Mouse (Mus musculus): ENCODE data around the gene Smad6.
A peak's percentile ranks its signal among the peaks of the same experiment; 100 is the strongest.

Smad6 gene

DNA sequence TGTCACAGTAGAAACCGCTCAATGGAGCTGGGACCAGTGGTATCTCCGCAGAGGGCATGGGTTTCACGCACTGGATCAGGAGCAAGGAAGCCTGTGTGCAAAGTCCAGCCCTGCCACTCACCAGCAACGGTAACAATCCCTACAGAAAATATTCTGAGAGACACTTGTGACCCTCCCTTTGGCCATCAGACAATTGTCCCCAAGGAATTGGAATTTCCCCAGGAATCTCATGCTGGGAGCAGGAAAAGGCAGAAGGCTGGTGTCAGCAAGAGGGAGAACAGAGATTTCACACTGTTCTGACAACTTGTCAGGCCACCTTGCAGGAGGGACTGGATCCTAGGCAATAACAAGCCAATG is 61.1 kb downstream of the Smad6 start:
- DNase-seq (ENCODE audit: low read depth, low spot score): no peak

DNA sequence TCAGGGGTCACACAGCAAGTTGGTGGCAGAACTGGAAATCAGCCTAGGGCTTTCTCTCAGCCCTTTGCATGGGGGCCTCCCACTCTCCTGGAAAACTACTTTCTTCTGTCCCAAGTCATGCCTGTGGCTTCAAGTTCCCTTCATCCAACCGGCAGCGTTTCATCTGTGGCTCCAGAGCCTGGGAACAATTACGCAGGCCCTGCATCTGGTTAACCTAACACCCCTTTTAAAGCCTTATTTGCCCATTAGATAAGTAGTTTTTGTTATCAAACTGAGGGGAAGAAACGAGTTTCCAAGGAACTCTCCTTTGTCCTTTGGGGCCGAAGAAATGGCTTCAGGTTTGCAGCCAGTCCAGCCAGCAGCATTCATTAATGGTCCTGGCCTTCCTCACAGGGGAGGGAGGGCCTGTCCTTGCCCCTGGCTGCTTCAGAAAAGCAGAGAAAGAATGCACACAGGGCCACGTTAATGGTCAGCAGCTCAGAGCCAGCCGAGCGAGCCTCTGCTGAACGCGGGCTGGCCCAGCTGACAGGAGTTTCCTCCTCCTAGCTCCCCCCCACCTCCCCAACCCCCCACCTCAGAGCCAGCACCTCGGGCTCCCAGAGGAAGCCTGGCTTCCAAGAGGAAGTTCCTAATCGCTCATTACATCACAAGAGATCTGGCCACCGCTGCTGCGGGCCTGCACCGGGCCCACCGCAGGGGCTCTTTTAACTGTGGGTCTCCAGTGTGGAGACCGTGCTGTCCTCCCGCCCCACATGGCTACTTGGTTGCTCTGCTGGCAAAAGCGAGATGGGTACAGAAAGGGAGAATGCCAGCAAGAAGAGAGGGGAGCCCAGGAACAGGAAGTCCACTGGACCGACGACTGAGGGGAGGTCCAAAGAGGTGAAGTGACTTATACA is 61.7 kb downstream of the Smad6 start:
- peak; percentile 38 for DNase-seq (ENCODE audit: low read depth, low spot score)

DNA sequence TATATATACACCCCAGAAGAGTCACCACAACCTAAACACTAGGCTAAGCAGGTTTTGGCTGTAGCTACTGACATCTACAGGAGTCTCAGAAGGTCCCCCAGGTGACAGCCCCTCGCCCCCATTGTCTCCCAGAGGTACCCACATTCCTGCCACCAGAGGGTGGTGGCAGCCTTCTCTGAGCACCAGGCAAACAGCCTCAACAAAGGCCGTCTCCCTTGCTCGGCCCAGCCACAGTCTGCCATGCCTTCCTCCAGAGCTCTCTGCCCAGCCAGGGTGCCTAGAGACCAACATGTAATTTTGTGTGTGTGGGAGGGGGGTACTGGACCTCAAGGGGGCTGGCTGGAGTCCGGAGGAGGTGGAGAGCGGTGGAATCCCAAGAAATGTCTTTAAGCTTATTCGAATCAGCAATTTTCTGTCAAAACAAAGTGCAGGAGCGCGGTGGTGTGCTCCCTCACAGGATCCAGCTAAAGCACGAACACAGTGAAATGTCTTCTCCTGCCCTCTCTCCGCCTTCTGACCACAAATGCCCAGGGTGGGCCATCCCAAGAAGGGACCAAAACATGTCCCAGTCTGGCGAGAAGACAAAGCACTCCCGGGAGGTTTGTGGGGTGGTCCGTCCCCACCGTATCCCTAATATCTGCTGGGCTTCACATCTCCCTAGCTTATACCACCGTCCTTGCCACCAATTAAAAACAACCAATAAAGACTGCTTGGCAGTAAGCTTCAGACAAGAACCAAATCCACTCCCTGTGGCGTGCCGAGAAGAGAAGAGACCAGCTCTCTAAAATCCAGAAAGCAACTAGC is 62.5 kb downstream of the Smad6 start:
- peak; percentile 85 for DNase-seq (ENCODE audit: low read depth, low spot score)

DNA sequence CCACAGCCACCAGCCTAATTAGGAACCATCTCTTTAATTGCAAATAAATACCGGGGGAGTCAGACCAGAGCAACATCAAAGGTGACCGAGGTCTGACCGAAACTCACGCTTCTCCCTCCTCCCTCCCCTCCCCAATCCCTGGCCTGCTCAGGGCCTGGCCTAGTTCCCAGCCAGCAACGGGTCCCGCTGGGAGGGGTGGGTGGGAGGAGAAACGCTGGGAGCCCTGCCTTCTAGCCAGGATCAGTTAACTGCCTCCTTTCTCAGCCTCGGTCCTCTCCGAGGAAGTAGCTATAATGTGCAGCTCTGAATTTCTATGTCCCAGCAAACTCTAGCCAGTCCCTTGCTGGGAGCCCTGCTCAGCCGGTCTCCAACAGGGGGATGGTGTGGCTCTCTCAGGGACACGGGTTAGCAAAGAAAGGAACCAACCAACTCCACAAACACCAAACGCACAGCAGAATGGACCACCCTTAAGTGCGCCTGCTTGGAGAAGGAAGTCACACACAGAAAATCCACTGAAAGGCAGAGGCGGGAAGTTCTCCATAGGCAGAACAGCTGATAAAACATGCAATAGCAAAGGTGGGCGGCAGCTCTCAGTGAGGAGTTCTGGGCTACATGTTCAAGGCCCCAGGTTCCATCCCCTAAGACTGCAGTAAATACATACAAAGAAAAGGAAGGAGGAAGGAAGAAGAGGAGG is 63.4 kb downstream of the Smad6 start:
- DNase-seq (ENCODE audit: low read depth, low spot score): peak; percentile 63

DNA sequence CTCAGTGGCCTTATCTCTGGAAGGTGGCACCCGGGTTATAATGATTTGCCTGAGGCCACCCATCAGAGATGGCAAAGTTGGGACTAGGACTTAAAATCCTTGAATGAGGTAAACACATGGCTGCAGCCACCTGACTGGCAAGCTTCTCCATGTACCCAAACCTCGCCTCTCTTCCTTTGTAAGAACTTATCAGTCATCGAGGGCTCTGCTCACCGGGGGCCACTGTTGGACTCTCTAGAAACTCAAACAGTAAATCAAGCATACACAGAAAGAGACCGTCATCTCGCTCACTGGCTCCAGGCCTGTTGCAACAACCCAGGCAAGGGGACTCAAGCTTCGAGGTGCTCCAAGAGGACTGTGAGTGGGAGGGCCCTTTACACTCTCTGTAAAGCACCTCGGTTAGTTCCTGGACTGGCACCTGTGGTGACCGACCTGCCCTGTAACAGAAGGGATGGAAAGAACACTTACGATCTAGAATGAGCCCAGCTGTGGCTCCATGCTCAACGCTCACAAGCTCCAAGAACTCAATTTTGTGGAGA is 64.1 kb downstream of the Smad6 start:
- no peak for DNase-seq (ENCODE audit: low read depth, low spot score)

DNA sequence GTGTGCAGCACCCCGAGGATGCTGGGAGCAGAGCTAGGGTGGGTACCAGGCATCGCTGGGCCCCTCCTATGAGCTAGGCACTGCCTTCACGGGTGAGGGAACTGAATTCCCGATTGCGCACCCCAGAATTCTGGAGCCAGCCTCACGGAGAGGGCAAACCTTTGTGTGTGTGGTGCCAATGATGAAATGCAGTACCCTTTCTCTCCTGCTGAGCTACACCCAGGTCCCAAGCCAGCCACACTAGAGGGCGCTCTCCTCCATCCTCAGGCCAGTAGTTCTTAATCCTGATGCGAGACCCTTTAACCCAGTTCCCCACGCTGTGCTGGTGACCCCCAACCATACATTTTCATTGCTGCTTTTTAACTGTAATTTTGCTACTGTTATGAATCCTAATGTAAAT is 65.8 kb downstream of the Smad6 start:
- DNase-seq (ENCODE audit: low read depth, low spot score): peak; percentile 78

DNA sequence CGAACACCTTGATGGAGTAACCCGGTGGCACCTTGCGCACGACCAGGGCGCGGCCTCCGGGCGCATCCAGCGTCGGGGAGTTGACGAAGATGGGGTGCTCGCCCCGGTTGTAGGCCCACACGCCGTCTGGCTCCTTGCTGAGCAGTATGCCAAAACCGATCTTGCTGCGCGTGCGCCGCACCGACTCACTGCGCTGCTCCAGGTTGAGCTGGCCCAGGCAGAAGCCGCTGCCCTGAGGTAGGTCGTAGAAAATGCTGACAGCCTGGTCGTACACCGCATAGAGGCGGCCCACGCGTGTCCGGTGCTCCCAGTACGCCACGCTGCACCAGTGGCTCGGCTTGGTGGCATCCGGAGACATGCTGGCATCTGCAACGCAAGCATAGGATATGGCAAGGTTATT is 68.2 kb downstream of the Smad6 start:
- DNase-seq (ENCODE audit: low read depth, low spot score): peak; percentile 60

DNA sequence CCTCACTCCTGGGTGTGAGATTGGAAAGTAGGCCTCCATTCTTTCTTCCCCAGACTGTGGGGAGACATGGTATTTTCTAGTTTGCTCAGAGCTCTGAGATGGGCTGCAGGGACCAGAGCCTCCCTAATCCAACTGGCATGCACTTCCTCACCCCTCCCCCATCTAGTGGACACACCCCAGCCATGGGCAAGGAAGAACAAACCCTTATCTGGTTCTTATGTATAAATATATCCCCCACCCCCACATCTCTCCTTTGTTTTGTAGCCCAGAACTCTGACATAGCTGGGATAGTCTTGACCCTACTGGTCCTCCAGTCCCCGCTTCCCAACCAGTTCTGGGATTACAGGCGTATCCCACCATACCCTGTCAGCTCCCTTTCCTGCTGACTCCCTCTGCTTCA is 69.3 kb downstream of the Smad6 start:
- no peak for DNase-seq (ENCODE audit: low read depth, low spot score)

DNA sequence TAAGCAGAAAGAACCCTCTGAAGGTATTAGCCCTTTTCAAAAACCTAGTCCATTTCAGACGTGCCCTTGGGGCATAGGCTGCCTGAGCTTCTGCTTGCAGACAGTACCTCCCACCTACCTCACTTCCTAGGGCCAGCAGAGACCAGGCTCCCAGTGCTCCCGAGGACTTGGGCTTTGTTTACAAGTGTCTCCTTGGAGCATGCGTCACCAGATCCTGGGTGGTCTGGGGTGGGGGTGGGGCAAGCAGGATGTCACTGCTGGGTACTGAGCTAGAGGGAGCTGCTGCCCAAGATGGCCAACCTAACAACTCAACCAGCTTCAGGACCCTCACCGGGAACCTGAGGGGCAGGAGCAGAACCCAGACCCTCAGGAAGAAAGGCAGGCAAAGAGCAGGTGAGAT is 71.5 kb downstream of the Smad6 start:
- DNase-seq (ENCODE audit: low read depth, low spot score): no peak

DNA sequence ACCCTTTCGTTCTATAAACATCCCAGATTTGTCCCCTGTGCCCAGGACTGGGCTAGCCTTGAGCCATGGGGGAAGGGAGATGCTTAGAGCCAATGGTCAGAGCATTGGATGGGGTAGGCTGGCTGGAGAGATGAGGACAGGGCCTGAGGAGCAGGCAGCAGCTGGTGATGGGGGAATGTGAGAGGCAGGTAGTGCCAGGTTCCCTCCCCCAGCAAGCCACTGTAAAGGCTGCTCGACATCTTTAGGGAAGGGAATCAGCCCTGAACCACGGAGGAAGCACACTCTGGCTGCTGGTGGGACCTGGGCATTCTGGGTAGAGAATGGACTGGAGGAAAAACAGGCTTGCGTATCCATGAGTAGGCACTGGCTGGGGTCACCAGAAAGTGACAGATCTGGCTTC is 72.5 kb downstream of the Smad6 start:
- DNase-seq (ENCODE audit: low read depth, low spot score): no peak

DNA sequence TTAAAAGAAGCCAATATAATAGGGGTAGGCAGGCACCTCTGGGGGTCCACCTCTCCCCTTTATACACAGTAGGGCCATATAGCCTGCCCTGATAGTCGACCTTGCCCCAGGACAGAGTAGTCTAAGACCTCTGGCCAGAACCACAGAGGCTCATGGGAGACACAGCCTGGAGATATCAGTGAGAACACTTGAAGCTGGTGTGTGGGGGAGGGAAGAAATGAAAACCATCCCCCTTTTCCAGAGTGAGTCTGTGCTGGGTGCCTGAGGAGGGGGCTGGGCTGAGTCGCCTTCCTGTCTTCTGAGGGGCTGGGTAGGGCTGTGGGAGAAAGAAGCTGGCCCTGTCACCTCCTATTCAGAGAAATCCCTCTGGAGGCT is 79.3 kb downstream of the Smad6 start:
- no peak for DNase-seq (ENCODE audit: low read depth, low spot score)

DNA sequence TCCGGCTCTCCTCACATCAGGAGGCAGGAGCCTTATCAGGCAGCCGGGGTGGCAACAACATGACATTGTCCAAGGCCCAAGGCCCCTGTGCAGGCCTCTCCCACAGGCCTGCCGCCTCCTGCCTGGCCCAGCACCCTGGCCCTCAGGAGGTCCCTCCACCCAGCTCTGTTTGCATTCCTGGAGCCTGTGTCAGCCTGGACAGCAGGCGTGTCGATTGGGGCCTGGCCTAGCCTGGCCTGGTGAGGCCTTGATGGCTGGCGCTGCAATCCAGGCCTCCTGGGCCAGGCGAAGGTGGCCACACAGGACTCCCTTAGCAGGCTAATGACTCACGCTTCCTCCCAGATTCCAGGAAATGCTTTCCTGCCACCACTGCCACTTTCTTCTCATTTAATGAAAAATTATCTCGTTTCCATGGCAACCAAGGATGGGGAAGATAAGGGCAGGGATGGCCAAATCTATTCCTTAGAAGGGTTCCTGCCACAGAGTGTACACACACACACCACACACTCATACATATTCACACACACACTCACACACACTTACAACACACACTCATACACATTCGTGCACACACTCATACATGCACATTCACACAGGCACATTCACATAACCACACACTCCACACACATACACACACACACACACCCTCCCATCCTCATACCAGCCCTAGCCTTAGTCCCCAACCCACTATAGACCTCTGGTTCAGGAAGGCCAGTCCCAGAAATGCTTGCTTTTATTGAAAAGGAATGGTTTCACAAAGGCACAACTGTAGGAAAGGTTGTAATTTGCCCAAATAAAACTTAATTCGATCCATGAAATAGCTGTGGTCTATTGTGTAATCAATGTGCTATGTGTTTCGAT is 79.9 kb downstream of the Smad6 start:
- DNase-seq (ENCODE audit: low read depth, low spot score): no peak

DNA sequence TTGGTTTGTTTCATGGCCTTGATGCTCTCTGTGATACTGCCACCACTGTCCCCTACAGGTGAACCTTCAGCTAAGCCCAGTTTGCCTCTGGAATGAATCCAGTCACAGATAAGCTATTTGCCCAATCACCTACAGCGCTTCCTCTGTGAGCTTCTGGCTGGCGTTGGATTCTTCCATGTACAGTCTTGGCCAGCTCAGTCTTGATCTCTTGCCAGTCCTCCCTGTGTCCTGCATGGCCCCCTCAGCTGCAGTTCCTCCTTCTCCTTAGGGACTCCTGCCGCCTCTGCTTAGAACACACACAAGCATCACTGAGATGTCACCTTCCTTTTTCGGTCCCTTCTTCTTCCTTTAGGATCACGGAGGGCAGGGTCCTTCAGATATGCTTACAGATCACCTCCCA is 85.6 kb downstream of the Smad6 start:
- DNase-seq (ENCODE audit: low read depth, low spot score): no peak

DNA sequence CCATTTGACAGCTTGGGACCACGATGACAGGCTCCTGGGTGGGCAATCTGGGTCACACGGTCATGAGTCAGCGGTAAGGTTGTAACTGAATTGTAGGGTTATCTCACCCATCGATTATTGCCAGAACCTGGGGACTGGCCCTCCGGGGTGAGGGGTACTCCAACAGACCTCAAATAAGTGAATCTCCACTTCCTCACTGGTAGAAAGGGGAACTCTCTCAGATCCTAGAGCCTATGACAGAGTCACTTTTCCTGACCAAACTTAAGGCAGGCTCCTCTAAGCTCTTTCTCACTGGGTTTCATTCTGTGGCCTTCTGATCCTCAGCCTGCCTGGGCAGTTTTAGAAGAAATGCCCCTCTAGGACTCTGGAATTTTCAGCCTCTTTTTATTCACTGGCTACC is 88.8 kb downstream of the Smad6 start:
- no peak for DNase-seq (ENCODE audit: low read depth, low spot score)

DNA sequence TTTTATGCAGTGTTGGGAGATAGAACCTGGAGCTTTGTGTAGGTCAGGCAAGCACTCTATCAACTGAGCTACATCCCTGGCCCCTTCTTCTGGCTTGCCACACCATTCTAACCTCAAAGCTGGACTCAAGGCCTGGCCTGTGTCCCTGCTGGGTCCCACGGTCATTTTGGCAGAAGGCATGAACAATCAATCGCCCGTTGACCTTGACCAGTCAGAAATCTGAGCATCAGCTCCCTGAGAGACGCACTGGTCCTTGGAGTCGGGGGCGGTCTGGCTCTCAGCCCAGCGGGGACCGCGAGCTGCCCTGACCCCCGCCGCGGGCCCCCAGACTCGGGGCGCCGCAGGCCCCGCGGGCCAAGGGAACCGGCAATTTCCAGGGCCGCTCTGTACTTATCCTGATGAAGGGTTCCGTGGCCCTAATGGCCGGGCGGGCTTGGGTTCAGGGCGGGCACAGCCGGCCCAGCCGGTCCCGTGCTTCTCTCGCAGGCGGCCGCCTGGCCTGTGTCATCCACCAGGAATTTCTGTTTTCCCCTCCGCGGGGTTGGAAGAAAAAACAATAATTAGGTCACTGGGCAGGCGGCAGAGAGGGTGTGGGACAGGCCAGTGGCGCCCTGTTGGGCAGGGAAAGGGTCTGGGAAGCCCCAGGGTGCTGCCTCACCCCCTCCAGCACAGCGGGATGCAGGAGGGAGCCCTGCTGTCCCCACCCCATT is 94.4 kb downstream of the Smad6 start:
- no peak for DNase-seq (ENCODE audit: low read depth, low spot score)

DNA sequence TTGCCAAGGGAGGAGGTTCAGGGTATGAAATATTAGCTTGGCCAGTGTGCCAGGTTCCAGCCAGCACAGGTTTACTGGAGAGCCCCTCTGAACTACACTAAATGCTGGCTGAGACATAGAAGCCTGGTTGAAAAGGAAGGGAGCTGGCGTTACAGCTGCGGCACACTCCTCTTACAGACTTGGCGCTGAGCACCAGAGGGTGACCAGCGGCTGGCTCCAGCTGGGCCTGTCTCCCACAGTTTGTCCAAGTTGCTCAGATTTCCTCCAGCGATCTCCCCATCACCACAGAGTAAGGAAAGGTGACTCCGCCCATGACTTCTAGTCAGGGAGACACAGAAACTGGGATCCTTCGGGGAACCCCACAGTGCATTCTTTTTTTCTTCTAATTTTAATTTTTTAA is 95.5 kb downstream of the Smad6 start:
- no peak for DNase-seq (ENCODE audit: low read depth, low spot score)

DNA sequence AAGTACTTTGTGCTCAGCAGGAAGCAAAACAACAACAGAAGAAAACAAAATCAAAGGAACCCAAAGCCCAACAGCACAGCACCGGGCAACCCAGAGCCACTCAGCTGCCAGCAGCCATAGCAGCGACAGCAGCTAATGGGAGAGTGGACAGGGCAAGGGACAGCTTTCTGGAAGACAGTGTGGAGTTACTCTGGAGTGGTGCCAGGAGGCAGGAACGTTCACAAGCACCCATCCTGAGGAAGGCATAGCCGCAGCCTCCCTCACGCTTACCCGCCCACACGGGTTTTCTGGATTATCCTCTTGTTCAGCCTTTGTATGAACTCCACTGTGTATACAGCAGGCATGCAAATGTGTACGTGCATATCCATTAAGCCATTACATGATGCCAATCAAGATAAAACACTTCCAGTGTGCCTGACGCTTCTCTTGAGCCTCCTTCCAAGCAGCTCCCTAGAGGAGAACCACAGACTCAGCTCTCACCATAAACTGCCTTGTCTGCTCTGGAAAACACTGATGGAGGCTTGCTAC is 98.6 kb downstream of the Smad6 start:
- no peak for DNase-seq (ENCODE audit: low read depth, low spot score)

DNA sequence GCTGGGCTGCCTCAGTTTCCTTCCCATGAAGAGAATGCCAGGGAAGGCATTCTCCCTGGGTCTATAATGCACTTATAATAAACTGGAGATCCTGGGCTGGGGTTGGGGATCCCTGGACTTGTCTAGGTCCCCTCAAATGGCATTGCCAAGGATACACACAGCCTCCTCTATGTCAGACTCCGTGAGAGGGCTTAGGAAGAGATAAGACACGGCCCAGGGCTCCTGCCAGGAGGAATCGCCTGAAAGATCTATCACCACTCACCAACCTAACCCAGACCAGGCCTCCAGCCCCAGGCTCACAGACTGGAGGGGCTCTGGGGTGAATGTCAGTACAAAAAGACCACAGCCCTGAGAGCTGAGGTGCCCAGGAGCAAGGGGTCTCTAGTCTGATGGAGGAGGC is 102.2 kb downstream of the Smad6 start:
- no peak for DNase-seq (ENCODE audit: low read depth, low spot score)

DNA sequence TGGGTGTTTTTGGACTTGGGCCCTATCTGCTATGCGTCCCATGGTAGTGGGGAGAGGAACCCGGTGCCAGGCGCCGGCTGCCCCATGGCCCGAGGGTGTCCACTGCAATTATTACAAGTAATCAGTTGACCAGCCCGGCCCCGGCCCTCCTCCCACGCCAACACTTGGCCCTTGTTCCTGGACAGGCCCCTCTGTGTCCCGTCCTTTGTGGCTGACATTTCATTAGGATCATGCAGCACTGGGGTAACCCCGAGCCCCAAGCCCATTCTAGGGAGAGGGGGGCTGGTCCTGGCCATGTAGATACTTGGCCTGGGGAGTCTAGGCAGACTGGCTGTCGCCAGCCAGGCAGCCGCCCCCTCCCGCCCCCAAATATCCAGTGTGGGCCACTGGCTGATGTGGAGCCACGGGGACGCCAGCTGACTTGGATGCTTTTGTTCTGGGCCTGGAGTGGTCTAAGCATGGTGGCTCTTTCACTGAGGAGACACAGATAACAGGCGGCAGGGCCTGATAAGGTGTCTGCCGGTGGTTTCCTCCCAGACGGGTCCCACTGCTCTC is 102.8 kb downstream of the Smad6 start:
- no peak for DNase-seq (ENCODE audit: low read depth, low spot score)

DNA sequence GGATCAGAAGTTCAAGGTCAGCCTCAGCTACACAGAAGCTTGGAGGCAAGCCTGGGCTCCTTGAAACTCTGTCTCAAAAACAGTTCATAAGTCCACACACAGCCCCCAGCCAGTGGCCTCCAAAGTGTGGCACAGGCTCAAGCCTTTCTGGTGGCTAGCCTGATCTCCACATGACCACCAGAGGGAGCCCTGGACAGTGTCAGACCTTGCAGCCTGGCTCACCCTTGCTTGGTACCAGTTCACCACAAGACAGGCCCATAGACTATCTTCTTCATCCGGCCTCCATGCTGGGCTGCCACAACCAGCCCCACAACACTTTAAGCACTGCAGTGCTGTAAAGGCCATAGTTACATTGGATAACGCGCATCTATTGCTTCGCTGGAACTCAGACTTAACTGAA is 103.6 kb downstream of the Smad6 start:
- peak; percentile 83 for DNase-seq (ENCODE audit: low read depth, low spot score)
